Mouse (Mus musculus) MEL-GATA-1-ER (cell line): Measurements from ENCODE around the gene Gale.
"Not testable (repeated sequence)": the region's sequence is repeated elsewhere in the genome, so short reads cannot be mapped to it uniquely, and the experiment has no call there.

Experiments
- DNase-seq: peaks from one replicate; pipeline ENCODE4 v3.0.0-alpha.2; 2012; ENCODE audit warnings: low read depth; ENCODE audit errors: extremely low read depth

Gene Gale

GRCm38 (mm10) chr4:135969070-135969750 is 5.7 kb downstream of the Gale start:
- DNase-seq: no peak

- no peak for DNase-seq
Measured at GRCm38 (mm10) chr4:135970585-135970984, 7.1 kb downstream of the Gale start.

- no peak for DNase-seq
Measured at GRCm38 (mm10) chr4:135971805-135972555, 8.5 kb downstream of the Gale start.

- peak; percentile 68 for DNase-seq
Measured at GRCm38 (mm10) chr4:135972556-135972906, 9.0 kb downstream of the Gale start, which contains the start of gene Lypla2. TSS of gene Lypla2 (minus strand) at chr4:135972626.

GRCm38 (mm10) chr4:135972911-135973811 is 9.6 kb downstream of the Gale start:
- no peak for DNase-seq

GRCm38 (mm10) chr4:135976146-135976545 is 12.6 kb downstream of the Gale start:
- no peak for DNase-seq

GRCm38 (mm10) chr4:135980223-135980622 is 16.7 kb downstream of the Gale start:
- not testable (repeated sequence) for DNase-seq

- no peak for DNase-seq
Measured at GRCm38 (mm10) chr4:135981524-135982063, 18.1 kb downstream of the Gale start.

GRCm38 (mm10) chr4:135984556-135984955 is 21.0 kb downstream of the Gale start:
- no peak for DNase-seq

- DNase-seq: peak; percentile 81
Measured at GRCm38 (mm10) chr4:135985193-135985592, 21.7 kb downstream of the Gale start.

- DNase-seq: no peak
Measured at GRCm38 (mm10) chr4:135985769-135986168, 22.2 kb downstream of the Gale start.

GRCm38 (mm10) chr4:135986301-135986942 is 22.9 kb downstream of the Gale start:
- no peak for DNase-seq

GRCm38 (mm10) chr4:135986943-135987710 is 23.6 kb downstream of the Gale start, which contains the start of gene Pithd1:
TSS of gene Pithd1 (minus strand) at chr4:135987264.
- peak; percentile 72 for DNase-seq

GRCm38 (mm10) chr4:135987714-135988113 is 24.2 kb downstream of the Gale start:
- DNase-seq: no peak

GRCm38 (mm10) chr4:135993941-135994340 is 30.4 kb downstream of the Gale start:
- no peak for DNase-seq

GRCm38 (mm10) chr4:135995118-135995517 is 31.6 kb downstream of the Gale start:
- no peak for DNase-seq

GRCm38 (mm10) chr4:136004107-136004675 is 40.7 kb downstream of the Gale start:
- DNase-seq: no peak

GRCm38 (mm10) chr4:136004921-136005320 is 41.4 kb downstream of the Gale start:
- no peak for DNase-seq

GRCm38 (mm10) chr4:136006821-136007220 is 43.3 kb downstream of the Gale start:
- DNase-seq: no peak
